Mouse (Mus musculus): ENCODE results near the gene Olfr986. TPM values are rescaled to one million over a fixed set of nuclear protein-coding genes. Genes with fewer than 3 reads are reported as not detected.
A peak's percentile ranks its signal among the peaks of the same experiment; 100 is the strongest.

Olfr986 gene
- polyA plus RNA-seq, 1 experiment: not detected

DNA sequence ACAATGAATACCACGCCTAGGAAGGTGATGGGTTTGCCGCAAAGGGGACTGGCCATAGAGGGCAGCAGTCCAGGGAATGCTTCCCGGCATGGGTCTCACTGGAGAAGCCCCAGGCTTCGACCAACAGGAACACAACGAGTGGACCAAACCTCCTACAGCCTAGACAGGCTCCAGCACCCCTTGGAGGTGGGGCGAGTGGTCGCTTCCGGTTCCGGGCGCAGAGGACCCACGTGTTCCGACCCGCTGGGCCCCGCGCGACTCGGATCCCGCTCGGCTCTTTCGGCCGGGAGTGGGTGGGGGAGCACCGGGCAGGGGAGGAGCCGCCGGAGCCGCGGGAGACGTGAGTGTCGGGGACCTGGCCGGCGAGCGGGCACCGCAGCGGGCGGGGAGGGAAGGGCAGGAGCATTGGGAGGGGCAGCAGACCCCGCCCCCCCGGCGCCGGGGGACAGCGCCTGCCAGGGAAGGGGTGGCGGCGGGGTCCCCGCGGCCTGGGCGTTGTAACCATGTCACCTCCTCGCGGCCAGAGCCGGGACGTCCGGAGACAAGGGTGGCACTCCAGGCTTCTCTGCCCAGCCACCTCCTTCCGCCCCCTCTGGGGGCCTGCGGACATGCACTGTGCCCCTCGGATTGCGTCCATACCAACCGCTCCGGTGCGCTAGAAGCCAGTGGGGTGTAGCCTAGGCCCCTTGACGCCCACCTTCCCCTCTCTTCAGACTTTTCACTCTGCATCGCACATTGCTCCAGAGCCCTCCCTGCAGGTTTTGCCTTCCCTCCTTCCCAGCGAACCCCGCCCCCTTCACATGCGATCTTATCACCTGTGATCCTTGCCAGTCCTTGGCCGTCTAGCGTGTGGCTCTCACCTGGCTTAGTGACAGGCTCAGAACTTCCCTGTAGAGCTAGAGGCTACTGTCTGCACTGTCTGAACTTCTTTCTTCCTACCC is 11.6 kb downstream of the Olfr986 start, which contains the start of gene Zfp202:
Zfp202 (plus strand) TSS at position 219 of the 941 bp plus-strand sequence.
- 1% methylated on average over 53 of the region's 63 CpGs for WGBS
- peak within 1 kb of the TSS; percentile 27; the same call in 1 of the 2 replicates for H3K27ac ChIP-seq (ENCODE audit: insufficient read depth, low read depth, low read length)
- TF ChIP-seq POLR2A (IDR thresholded peaks at IDR 0.05; ENCODE audit: insufficient read depth, low read depth, low read length): peak; percentile 64
- no peak for TF ChIP-seq CTCF (IDR thresholded peaks at IDR 0.05; ENCODE audit: insufficient read depth, low read depth, low read length)
- H3K4me3 ChIP-seq (ENCODE audit: insufficient read depth, low read depth, low read length): peak within 1 kb of the TSS; percentile 78
- H3K4me1 ChIP-seq (ENCODE audit: control insufficient read depth, insufficient read depth, low read length): peaks cover 4% of the 10 kb centered on the region; the same call in 1 of the 2 replicates

DNA sequence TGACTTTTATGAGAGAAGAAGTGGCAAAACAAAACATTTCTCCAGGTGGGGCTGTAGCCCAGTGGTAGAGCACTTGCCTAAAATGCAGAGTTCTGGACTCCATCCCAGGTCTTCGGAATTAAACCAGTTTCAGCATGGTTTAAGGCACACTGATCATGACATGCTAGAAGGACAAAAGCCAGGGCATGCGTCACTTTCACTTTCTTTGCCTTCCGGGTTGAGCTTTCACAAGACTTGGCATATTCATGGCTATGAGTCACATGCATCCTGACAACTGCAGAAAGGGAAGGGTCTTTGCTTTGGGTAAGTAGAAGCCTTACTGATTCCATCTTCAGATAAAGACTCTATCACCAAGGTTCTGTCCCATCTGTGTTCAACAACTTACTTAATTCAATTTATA is 15.3 kb downstream of the Olfr986 start:
- TF ChIP-seq POLR2A (IDR thresholded peaks at IDR 0.05; ENCODE audit: insufficient read depth, low read depth, low read length): no peak
- no peak for TF ChIP-seq CTCF (IDR thresholded peaks at IDR 0.05; ENCODE audit: insufficient read depth, low read depth, low read length)
- peaks cover 4% of the 10 kb centered on the region; the same call in 1 of the 2 replicates for H3K4me1 ChIP-seq (ENCODE audit: control insufficient read depth, insufficient read depth, low read length)
- 83% methylated on average over 3 of the region's 3 CpGs for WGBS

DNA sequence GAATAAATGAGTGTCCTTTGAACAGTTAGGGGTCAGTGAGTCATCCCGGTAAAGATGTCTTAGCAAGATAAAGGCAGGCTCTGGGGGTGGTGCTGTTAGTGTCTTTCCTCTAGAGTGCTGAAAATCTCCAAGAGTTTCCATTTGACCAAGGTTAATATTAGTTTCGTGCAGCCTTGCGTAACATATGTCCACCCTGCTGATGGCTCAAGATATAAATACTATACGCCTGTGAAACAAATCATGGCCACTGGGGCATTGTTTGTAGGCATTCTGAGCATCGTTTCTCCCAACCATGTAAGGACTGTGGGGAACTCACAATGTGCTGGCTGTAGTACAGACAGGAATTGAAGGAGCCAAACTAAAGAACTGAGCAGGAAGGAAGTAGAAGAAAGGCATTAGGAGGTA is 25.8 kb downstream of the Olfr986 start:
- TF ChIP-seq CTCF (IDR thresholded peaks at IDR 0.05; ENCODE audit: insufficient read depth, low read depth, low read length): no peak
- 57% methylated on average over 5 of the region's 5 CpGs for WGBS
- no peaks in the 10 kb centered on the region for H3K4me1 ChIP-seq (ENCODE audit: control insufficient read depth, insufficient read depth, low read length)
- no peak overlapping the region for H3K4me3 ChIP-seq (ENCODE audit: insufficient read depth, low read depth, low read length)
- no peak overlapping the region for H3K27ac ChIP-seq (ENCODE audit: insufficient read depth, low read depth, low read length)

More for the DNA sequence above, 15.3 kb downstream of the Olfr986 start:
- no peak overlapping the region for H3K27ac ChIP-seq (ENCODE audit: insufficient read depth, low read depth, low read length)
- no peak overlapping the region for H3K4me3 ChIP-seq (ENCODE audit: insufficient read depth, low read depth, low read length)

GRCm38 (mm10) chr9:40210744-40211143 is 30.0 kb downstream of the Olfr986 start:
- WGBS: 92% methylated on average over 2 of the region's 2 CpGs

GRCm38 (mm10) chr9:40214058-40214457 is 33.3 kb downstream of the Olfr986 start:
- Histone ChIP-seq H3K27ac (ENCODE audit: insufficient read depth, low read depth, low read length) (no peak overlapping the region), H3K4me3 (ENCODE audit: insufficient read depth, low read depth, low read length) (no peak overlapping the region), H3K4me1 (ENCODE audit: control insufficient read depth, insufficient read depth, low read length) (no peaks in the 10 kb centered on the region)
- no peak for TF ChIP-seq POLR2A (IDR thresholded peaks at IDR 0.05; ENCODE audit: insufficient read depth, low read depth, low read length)
- WGBS: 94% methylated on average over 5 of the region's 5 CpGs

More at GRCm38 (mm10) chr9:40210744-40211143, 30.0 kb downstream of the Olfr986 start:
- Histone ChIP-seq H3K4me3 (ENCODE audit: insufficient read depth, low read depth, low read length) (no peak overlapping the region), H3K27ac (ENCODE audit: insufficient read depth, low read depth, low read length) (no peak overlapping the region), H3K4me1 (ENCODE audit: control insufficient read depth, insufficient read depth, low read length) (no peaks in the 10 kb centered on the region)
- TF ChIP-seq CTCF (IDR thresholded peaks at IDR 0.05; ENCODE audit: insufficient read depth, low read depth, low read length): no peak

DNA sequence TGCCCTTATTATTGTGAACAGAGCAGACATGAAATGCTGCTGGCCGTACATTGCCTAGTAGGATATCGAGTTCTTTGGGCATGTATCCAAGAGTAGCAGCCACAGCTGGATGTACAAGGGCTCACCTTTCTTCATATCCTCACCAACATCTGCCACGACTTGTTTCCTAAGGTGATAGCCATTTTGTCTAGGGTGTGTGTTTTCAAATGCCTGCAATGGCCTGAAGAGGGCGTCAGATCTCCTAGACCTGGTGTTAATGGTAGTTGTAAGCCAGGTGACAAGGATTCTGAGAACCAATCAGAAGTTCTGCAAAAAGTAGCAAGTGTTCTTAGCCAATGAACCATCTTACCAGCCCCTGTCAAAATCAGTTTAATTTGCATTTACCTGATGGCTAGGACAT is 35.9 kb downstream of the Olfr986 start:
- no peaks in the 10 kb centered on the region for H3K4me1 ChIP-seq (ENCODE audit: control insufficient read depth, insufficient read depth, low read length)
- H3K4me3 ChIP-seq (ENCODE audit: insufficient read depth, low read depth, low read length): no peak overlapping the region
- WGBS: 65% methylated on average over 4 of the region's 4 CpGs
- TF ChIP-seq POLR2A (IDR thresholded peaks at IDR 0.05; ENCODE audit: insufficient read depth, low read depth, low read length): no peak
- TF ChIP-seq CTCF (IDR thresholded peaks at IDR 0.05; ENCODE audit: insufficient read depth, low read depth, low read length): no peak
- H3K27ac ChIP-seq (ENCODE audit: insufficient read depth, low read depth, low read length): no peak overlapping the region

DNA sequence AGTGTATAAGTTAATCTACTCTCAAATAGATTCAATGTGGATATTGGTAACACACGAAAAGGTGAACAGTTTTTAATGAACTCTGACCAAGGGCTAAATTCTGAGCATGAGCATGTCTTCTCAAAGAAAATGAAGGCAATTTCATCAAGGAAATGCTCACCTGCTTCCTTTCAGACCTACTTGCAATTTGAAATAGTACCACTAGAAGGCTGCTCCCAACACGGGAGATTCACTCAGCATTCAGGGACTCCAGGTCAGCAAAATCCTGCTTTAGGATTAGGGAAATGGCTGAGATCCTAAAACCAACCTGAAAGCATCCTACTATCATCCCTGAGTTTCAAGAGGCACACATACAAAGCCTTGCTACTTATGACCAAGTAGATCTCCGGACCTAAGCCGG is 43.6 kb downstream of the Olfr986 start:
- WGBS: 72% methylated on average over 4 of the region's 4 CpGs
- Histone ChIP-seq H3K27ac (ENCODE audit: insufficient read depth, low read depth, low read length) (no peak overlapping the region), H3K4me1 (ENCODE audit: control insufficient read depth, insufficient read depth, low read length) (no peaks in the 10 kb centered on the region), H3K4me3 (ENCODE audit: insufficient read depth, low read depth, low read length) (no peak overlapping the region)
- TF ChIP-seq CTCF (IDR thresholded peaks at IDR 0.05; ENCODE audit: insufficient read depth, low read depth, low read length) (no peak), POLR2A (IDR thresholded peaks at IDR 0.05; ENCODE audit: insufficient read depth, low read depth, low read length) (no peak)

GRCm38 (mm10) chr9:40227874-40228789 is 47.4 kb downstream of the Olfr986 start:
- WGBS: 61% methylated on average over 10 of the region's 10 CpGs
- Histone ChIP-seq H3K4me3 (ENCODE audit: insufficient read depth, low read depth, low read length) (no peak overlapping the region), H3K4me1 (ENCODE audit: control insufficient read depth, insufficient read depth, low read length) (no peaks in the 10 kb centered on the region), H3K27ac (ENCODE audit: insufficient read depth, low read depth, low read length) (no peak overlapping the region)
- TF ChIP-seq POLR2A (IDR thresholded peaks at IDR 0.05; ENCODE audit: insufficient read depth, low read depth, low read length) (no peak), CTCF (IDR thresholded peaks at IDR 0.05; ENCODE audit: insufficient read depth, low read depth, low read length) (no peak)
